Mouse (Mus musculus) lung, postnatal 0 days (tissue): Measurements from ENCODE around the gene Vmn2r40.
"Not testable (repeated sequence)": the region's sequence is repeated elsewhere in the genome, so short reads cannot be mapped to it uniquely, and the experiment has no call there.

Experiments used
- CTCF ChIP-seq: IDR thresholded peaks from 2 replicates; pipeline ENCODE4 v1.5.1; 2016; ENCODE audit warnings: antibody characterized with exemption, mild to moderate bottlenecking
- EP300 ChIP-seq: IDR thresholded peaks from 2 replicates; pipeline ENCODE4 v1.6.1; 2016; ENCODE audit warnings: antibody characterized with exemption, mild to moderate bottlenecking, control low read depth

GRCm38 (mm10) chr7:8931335-8931734, at the start of gene Vmn2r40:
- TF ChIP-seq CTCF, EP300: not testable (repeated sequence)
